Mouse (Mus musculus): ENCODE measurements around the gene Ralgapa2. TPM values are rescaled to one million over a fixed set of nuclear protein-coding genes. Genes with fewer than 3 reads are reported as not detected.

Ralgapa2 gene
- polyA plus RNA-seq, 1 experiment: 8.3 TPM

DNA sequence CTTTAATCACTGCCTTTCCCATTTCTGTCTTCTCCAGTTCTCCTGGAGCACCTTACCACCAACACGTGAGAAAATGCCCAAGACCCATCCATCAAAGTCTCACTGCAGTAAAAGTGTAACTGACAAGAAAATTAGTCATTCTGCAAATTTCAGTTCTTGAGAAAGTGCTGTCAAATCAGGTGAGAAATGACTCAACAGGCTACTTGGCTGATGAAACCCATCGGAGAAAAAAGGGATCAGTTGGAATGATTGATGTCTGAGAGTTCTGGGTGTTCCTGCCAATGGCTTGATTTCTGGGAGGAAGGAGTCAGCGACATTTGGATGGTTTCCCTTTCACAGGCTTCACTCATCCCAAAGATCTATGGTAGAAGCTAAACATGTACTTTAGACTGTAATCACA lies 245.6 kb downstream of the Ralgapa2 start:
- TF ChIP-seq CTCF (IDR thresholded peaks at IDR 0.05; ENCODE audit: extremely low read depth, insufficient read depth, insufficient read length, insufficient replicate concordance) (no peak), POLR2A (IDR thresholded peaks at IDR 0.05; ENCODE audit: low read depth, low read length) (no peak)
- no peak overlapping the region for H3K27ac ChIP-seq (ENCODE audit: insufficient read depth, low read length)
- H3K4me3 ChIP-seq (ENCODE audit: extremely low read depth, insufficient read depth, insufficient read length): no peak overlapping the region
- H3K36me3 ChIP-seq (ENCODE audit: control insufficient read depth, insufficient read depth, low read length): no peaks in the 10 kb centered on the region
- DNase-seq (ENCODE audit: low read depth in 1 of 2, low spot score in 2 of 2): no peak
- WGBS: 89% methylated on average over 3 of the region's 3 CpGs
- H3K27me3 ChIP-seq (ENCODE audit: control insufficient read depth, insufficient read depth, low read length): no peaks in the 10 kb centered on the region
- H3K4me1 ChIP-seq (ENCODE audit: control insufficient read depth, insufficient read depth, insufficient read length): no peaks in the 10 kb centered on the region

DNA sequence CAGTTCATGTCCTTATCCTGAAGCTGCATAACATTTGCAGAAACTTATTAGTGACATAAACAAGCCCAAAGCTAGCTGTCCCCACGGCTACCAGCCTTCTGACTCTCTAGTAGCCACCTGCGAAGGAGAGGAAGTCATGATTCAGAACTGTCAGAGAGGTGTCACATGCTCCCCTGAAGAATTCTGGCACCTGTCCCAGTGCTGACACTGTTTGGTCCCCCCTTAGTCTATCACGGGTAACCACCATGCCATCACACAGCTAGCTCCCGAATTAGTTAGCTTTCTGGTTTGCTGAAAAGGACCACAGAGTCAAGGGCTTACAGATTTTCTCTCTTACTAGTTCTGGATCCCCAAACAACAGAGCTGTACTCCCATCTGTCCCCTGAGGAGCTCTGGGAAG lies 247.1 kb downstream of the Ralgapa2 start:
- Histone ChIP-seq H3K36me3 (ENCODE audit: control insufficient read depth, insufficient read depth, low read length) (no peaks in the 10 kb centered on the region), H3K27ac (ENCODE audit: insufficient read depth, low read length) (no peak overlapping the region), H3K27me3 (ENCODE audit: control insufficient read depth, insufficient read depth, low read length) (no peaks in the 10 kb centered on the region), H3K4me1 (ENCODE audit: control insufficient read depth, insufficient read depth, insufficient read length) (no peaks in the 10 kb centered on the region), H3K4me3 (ENCODE audit: extremely low read depth, insufficient read depth, insufficient read length) (no peak overlapping the region)
- WGBS: 4% methylated on average over 4 of the region's 4 CpGs
- TF ChIP-seq CTCF (IDR thresholded peaks at IDR 0.05; ENCODE audit: extremely low read depth, insufficient read depth, insufficient read length, insufficient replicate concordance): no peak
- TF ChIP-seq POLR2A (IDR thresholded peaks at IDR 0.05; ENCODE audit: low read depth, low read length): no peak
- DNase-seq (ENCODE audit: low read depth in 1 of 2, low spot score in 2 of 2): peak in 1 of 2 experiments; percentile 4

DNA sequence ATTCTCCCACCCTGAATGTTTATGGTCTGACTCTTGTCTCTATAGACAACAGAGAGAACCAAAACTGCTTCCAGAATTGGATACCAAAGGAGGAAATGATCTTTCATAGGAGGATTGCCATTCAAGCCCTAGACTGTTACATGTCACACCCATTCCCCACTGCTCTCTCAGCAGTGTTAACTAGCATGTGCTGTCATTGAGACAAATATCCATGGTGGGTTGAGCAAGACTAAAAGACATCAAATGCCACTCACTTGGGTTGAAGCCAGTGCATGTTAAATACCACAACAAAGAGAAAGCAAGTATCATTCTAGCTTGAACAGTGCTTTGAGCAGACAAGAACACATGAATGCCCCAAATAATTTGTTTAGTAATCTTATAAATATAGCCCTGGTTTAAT lies 249.2 kb downstream of the Ralgapa2 start:
- no peak overlapping the region for H3K27ac ChIP-seq (ENCODE audit: insufficient read depth, low read length)
- no peaks in the 10 kb centered on the region for H3K27me3 ChIP-seq (ENCODE audit: control insufficient read depth, insufficient read depth, low read length)
- TF ChIP-seq POLR2A (IDR thresholded peaks at IDR 0.05; ENCODE audit: low read depth, low read length) (no peak), CTCF (IDR thresholded peaks at IDR 0.05; ENCODE audit: extremely low read depth, insufficient read depth, insufficient read length, insufficient replicate concordance) (no peak)
- DNase-seq (ENCODE audit: low read depth in 1 of 2, low spot score in 2 of 2): no peak
- no peak overlapping the region for H3K4me3 ChIP-seq (ENCODE audit: extremely low read depth, insufficient read depth, insufficient read length)
- H3K36me3 ChIP-seq (ENCODE audit: control insufficient read depth, insufficient read depth, low read length): no peaks in the 10 kb centered on the region
- no peaks in the 10 kb centered on the region for H3K4me1 ChIP-seq (ENCODE audit: control insufficient read depth, insufficient read depth, insufficient read length)

DNA sequence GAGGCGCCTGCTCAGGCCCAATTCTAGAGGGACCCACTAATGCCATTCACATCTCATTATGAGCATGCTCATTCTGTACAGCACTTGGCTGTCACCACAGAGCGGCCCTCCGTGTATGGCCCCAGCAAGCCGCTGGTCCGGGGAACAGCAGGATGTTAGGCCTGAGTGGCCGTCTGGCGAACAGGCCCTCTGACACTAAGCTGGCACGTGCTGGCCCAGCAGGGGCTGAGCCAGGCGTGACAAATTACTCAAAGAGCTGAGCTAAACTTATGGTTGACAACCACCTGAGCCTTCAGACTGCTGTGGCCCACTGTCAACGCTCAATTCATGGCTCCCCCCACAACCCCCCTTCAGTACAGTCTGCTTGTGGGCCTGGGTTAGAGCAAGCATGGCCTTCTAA lies 249.9 kb downstream of the Ralgapa2 start:
- Histone ChIP-seq H3K4me3 (ENCODE audit: extremely low read depth, insufficient read depth, insufficient read length) (no peak overlapping the region), H3K27ac (ENCODE audit: insufficient read depth, low read length) (no peak overlapping the region), H3K36me3 (ENCODE audit: control insufficient read depth, insufficient read depth, low read length) (no peaks in the 10 kb centered on the region), H3K27me3 (ENCODE audit: control insufficient read depth, insufficient read depth, low read length) (no peaks in the 10 kb centered on the region), H3K4me1 (ENCODE audit: control insufficient read depth, insufficient read depth, insufficient read length) (no peaks in the 10 kb centered on the region)
- no peak for TF ChIP-seq CTCF (IDR thresholded peaks at IDR 0.05; ENCODE audit: extremely low read depth, insufficient read depth, insufficient read length, insufficient replicate concordance)
- TF ChIP-seq POLR2A (IDR thresholded peaks at IDR 0.05; ENCODE audit: low read depth, low read length): no peak
- no peak for DNase-seq (ENCODE audit: low read depth in 1 of 2, low spot score in 2 of 2)
- WGBS: 93% methylated on average over 10 of the region's 10 CpGs

DNA sequence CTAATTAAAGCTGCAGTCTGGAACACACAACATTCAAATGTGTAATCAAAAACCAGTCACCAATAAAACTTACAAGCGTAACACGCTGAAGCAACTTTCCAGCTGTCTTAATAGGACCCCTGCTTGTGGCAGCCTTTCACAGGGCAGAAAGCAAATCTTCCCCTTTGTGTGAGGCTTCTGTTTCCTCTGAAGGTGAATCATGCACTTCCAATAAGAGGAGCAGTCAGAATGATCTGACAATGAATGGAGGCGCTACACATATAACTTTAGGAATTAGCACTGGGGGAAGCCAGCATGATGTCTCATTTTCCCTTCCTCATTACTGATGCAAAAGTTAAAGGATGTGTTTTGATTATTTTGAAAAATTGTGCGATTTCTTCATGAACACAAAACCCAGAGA lies 251.0 kb downstream of the Ralgapa2 start:
- no peak for DNase-seq (ENCODE audit: low read depth in 1 of 2, low spot score in 2 of 2)
- no peaks in the 10 kb centered on the region for H3K4me1 ChIP-seq (ENCODE audit: control insufficient read depth, insufficient read depth, insufficient read length)
- H3K27ac ChIP-seq (ENCODE audit: insufficient read depth, low read length): no peak overlapping the region
- no peak overlapping the region for H3K4me3 ChIP-seq (ENCODE audit: extremely low read depth, insufficient read depth, insufficient read length)
- 97% methylated on average over 4 of the region's 4 CpGs for WGBS
- H3K36me3 ChIP-seq (ENCODE audit: control insufficient read depth, insufficient read depth, low read length): no peaks in the 10 kb centered on the region
- TF ChIP-seq CTCF (IDR thresholded peaks at IDR 0.05; ENCODE audit: extremely low read depth, insufficient read depth, insufficient read length, insufficient replicate concordance): no peak
- no peak for TF ChIP-seq POLR2A (IDR thresholded peaks at IDR 0.05; ENCODE audit: low read depth, low read length)
- no peaks in the 10 kb centered on the region for H3K27me3 ChIP-seq (ENCODE audit: control insufficient read depth, insufficient read depth, low read length)

- H3K4me3 ChIP-seq (ENCODE audit: extremely low read depth, insufficient read depth, insufficient read length): no peak overlapping the region
- H3K27ac ChIP-seq (ENCODE audit: insufficient read depth, low read length): no peak overlapping the region
- 92% methylated on average over 18 of the region's 18 CpGs for WGBS
- no peaks in the 10 kb centered on the region for H3K36me3 ChIP-seq (ENCODE audit: control insufficient read depth, insufficient read depth, low read length)
- no peak for DNase-seq (ENCODE audit: low read depth in 1 of 2, low spot score in 2 of 2)
- H3K27me3 ChIP-seq (ENCODE audit: control insufficient read depth, insufficient read depth, low read length): no peaks in the 10 kb centered on the region
- TF ChIP-seq POLR2A (IDR thresholded peaks at IDR 0.05; ENCODE audit: low read depth, low read length) (no peak), CTCF (IDR thresholded peaks at IDR 0.05; ENCODE audit: extremely low read depth, insufficient read depth, insufficient read length, insufficient replicate concordance) (no peak)
- no peaks in the 10 kb centered on the region for H3K4me1 ChIP-seq (ENCODE audit: control insufficient read depth, insufficient read depth, insufficient read length)
Measured at GRCm38 (mm10) chr2:146259787-146260560, 252.2 kb downstream of the Ralgapa2 start.

- H3K27ac ChIP-seq (ENCODE audit: insufficient read depth, low read length): no peak overlapping the region
- H3K4me3 ChIP-seq (ENCODE audit: extremely low read depth, insufficient read depth, insufficient read length): no peak overlapping the region
- no peaks in the 10 kb centered on the region for H3K4me1 ChIP-seq (ENCODE audit: control insufficient read depth, insufficient read depth, insufficient read length)
- WGBS: 88% methylated on average over 10 of the region's 10 CpGs
- no peak for DNase-seq (ENCODE audit: low read depth in 1 of 2, low spot score in 2 of 2)
- TF ChIP-seq CTCF (IDR thresholded peaks at IDR 0.05; ENCODE audit: extremely low read depth, insufficient read depth, insufficient read length, insufficient replicate concordance): no peak
- no peak for TF ChIP-seq POLR2A (IDR thresholded peaks at IDR 0.05; ENCODE audit: low read depth, low read length)
- no peaks in the 10 kb centered on the region for H3K36me3 ChIP-seq (ENCODE audit: control insufficient read depth, insufficient read depth, low read length)
- no peaks in the 10 kb centered on the region for H3K27me3 ChIP-seq (ENCODE audit: control insufficient read depth, insufficient read depth, low read length)
Measured at GRCm38 (mm10) chr2:146258736-146259469, 253.2 kb downstream of the Ralgapa2 start.
